Mouse (Mus musculus) stomach, postnatal 0 days (tissue): ENCODE measurements at regions not wholly inside any gene's neighbourhood (a gene's known extent, or its start where the extent isn't known, plus 50 kb on each side); places are given as distances from the start of the nearest gene placed in this dataset.

Experiments
- CTCF ChIP-seq: IDR thresholded peaks from 2 replicates; pipeline ENCODE4 v1.5.1; 2016; ENCODE audit warnings: antibody characterized with exemption, low read depth, mild to moderate bottlenecking, moderate library complexity
- EP300 ChIP-seq: optimal IDR thresholded peaks from 2 replicates; pipeline ENCODE3; 2016; ENCODE audit warnings: antibody characterized with exemption

DNA sequence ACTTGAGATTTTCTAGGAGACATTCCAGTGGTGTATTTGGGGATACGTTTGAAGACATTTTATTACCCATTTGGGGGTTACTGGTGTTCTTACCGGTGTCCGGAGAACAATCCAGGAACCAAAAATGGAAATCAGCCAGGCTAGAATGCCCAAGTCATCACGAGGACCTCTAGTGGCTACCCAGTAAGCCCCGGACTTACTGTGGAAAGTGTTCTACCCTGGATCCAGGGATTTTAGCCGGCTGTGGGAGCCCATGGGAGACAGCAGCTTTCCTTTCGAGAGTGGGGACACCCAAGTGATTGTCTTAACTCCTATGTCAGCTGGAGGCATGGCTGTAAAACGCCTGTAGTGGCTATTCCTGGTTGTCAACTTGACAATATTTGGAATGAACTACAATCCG, 77.0 kb upstream of the Lemd2 start:
- TF ChIP-seq CTCF (peak; percentile 23), EP300 (no peak)
